Mouse (Mus musculus) left cerebral cortex, postnatal 10 days (tissue): ENCODE results near the gene Xrcc6. TPM values are rescaled to one million over a fixed set of nuclear protein-coding genes. Genes with fewer than 3 reads are reported as not detected.
A peak's percentile ranks its signal among the peaks of the same experiment; 100 is the strongest.

ENCODE experiments used
- DNase-seq, 2 experiments: peaks; one replicate each; pipeline ENCODE4 v3.0.0; 2021 to 2022; ENCODE audit warnings: low spot score in 2 of 2, mixed read lengths in 1 of 2; ENCODE audit errors: extremely low spot score in 1 of 2
- intact Hi-C: fragments of 180-260 bp; cut with DNase I; formaldehyde crosslinking; loops from one replicate; pipeline ENCODE4 v1.15.1; 2025
- total RNA-seq, 2 experiments: library from RNA; stranded (reverse); gene quantifications; 2 replicates each; pipeline ENCODE4 v1.2.3; 2021

The Xrcc6 gene
- total RNA-seq, 2 experiments from 2014 or later, result 27.9 to 29.9 TPM

GRCm38 (mm10) chr15:82047080-82047883 lies 59.6 kb downstream of the Xrcc6 start, which contains the start of gene Snu13:
Snu13 (minus strand) TSS chr15:82047598.
- peak; percentile 91 to 94 for DNase-seq
- intact Hi-C loops, result no loop called here

- no peak for DNase-seq
- intact Hi-C loops, result no loop called here
These were observed 64.9 kb downstream of the Xrcc6 start for GRCm38 (mm10) chr15:82052544-82052943.

GRCm38 (mm10) chr15:82058719-82059201 lies 71.1 kb downstream of the Xrcc6 start, which contains the start of gene 4930407I10Rik:
4930407I10Rik (plus strand) TSS chr15:82059151.
- intact Hi-C loops, result no loop called here
- DNase-seq, result no peak

GRCm38 (mm10) chr15:82063909-82064308 lies 76.3 kb downstream of the Xrcc6 start:
- intact Hi-C loops, result loop anchor here (2.0 kb wide), 1 partner anchor 173 kb away; no protein-coding TSS in a partner anchor
- no peak for DNase-seq

- intact Hi-C loops, result loop anchor here (2.0 to 5.0 kb wide), 3 partner anchors 42 to 171 kb away; partner anchors contain the start of gene Ccdc134
- DNase-seq, result peak; percentile 71 to 74
These were observed 77.9 kb downstream of the Xrcc6 start for GRCm38 (mm10) chr15:82065511-82065910.

GRCm38 (mm10) chr15:82069898-82070297 lies 82.3 kb downstream of the Xrcc6 start, which contains the start of gene Mei1:
Mei1 (plus strand) TSS chr15:82069996.
- intact Hi-C loops, result loop anchor here (5.0 kb wide), 2 partner anchors 37 to 57 kb away; partner anchors contain the start of gene Ccdc134

GRCm38 (mm10) chr15:82071816-82072469 lies 84.3 kb downstream of the Xrcc6 start:
- intact Hi-C loops, result no loop called here
- no peak for DNase-seq

More at GRCm38 (mm10) chr15:82069898-82070297, 82.3 kb downstream of the Xrcc6 start, which contains the start of gene Mei1:
- peak in 1 of 2 experiments; percentile 24 for DNase-seq

- intact Hi-C loops, result no loop called here
- DNase-seq, result no peak
These were observed 85.9 kb downstream of the Xrcc6 start for GRCm38 (mm10) chr15:82073490-82073889.

- intact Hi-C loops, result no loop called here
- no peak for DNase-seq
These were observed 92.2 kb downstream of the Xrcc6 start for GRCm38 (mm10) chr15:82079883-82080282.

GRCm38 (mm10) chr15:82081161-82081560 lies 93.5 kb downstream of the Xrcc6 start:
- intact Hi-C loops, result no loop called here
- DNase-seq, result peak in 1 of 2 experiments; percentile 47

GRCm38 (mm10) chr15:82085606-82086005 lies 98.0 kb downstream of the Xrcc6 start:
- intact Hi-C loops, result no loop called here
- DNase-seq, result no peak

GRCm38 (mm10) chr15:82086131-82086530 lies 98.5 kb downstream of the Xrcc6 start:
- no peak for DNase-seq
- intact Hi-C loops, result no loop called here

- no peak for DNase-seq
These were observed 99.6 kb downstream of the Xrcc6 start for GRCm38 (mm10) chr15:82087266-82087665.

More at GRCm38 (mm10) chr15:82087266-82087665, 99.6 kb downstream of the Xrcc6 start:
- intact Hi-C loops, result no loop called here

Other genes starting within 250 kb of the Xrcc6 start
- gene Zc3h7b, start 242.8 kb upstream of the Xrcc6 start, total RNA-seq, result 100 to 1,000 TPM; 192 to 212 TPM
- gene Rangap1, start 242.3 kb upstream of the Xrcc6 start, total RNA-seq, result 100 to 1,000 TPM; 200 to 211 TPM
- gene Tef, start 185.4 kb upstream of the Xrcc6 start, total RNA-seq, result 100 to 1,000 TPM; 121 to 143 TPM
- 10 to 100 TPM; 25.5 to 29.9 TPM for gene Tob2, start 129.0 kb upstream of the Xrcc6 start, total RNA-seq
- gene Phf5a, start 115.9 kb upstream of the Xrcc6 start, total RNA-seq, result 10 to 100 TPM; 42.6 to 44.5 TPM
- gene Aco2, start 115.5 kb upstream of the Xrcc6 start, total RNA-seq, result 100 to 1,000 TPM; 392 to 412 TPM
- gene Polr3h, start 61.6 kb upstream of the Xrcc6 start, total RNA-seq, result 10 to 100 TPM; 44.8 to 55.0 TPM
- 100 to 1,000 TPM; 154 to 156 TPM for gene Csdc2, start 51.1 kb upstream of the Xrcc6 start, total RNA-seq
- gene Pmm1, start 26.9 kb upstream of the Xrcc6 start, total RNA-seq, result 100 to 1,000 TPM; 177 TPM
- gene 1700029P11Rik, start 7.3 kb upstream of the Xrcc6 start, total RNA-seq, result not detected
- 10 to 100 TPM; 91.9 to 93.6 TPM for gene Desi1, start 46.0 kb downstream of the Xrcc6 start, total RNA-seq
- 100 to 1,000 TPM; 101 to 109 TPM for gene Snu13, start 59.8 kb downstream of the Xrcc6 start, total RNA-seq
- not detected for gene 4930407I10Rik, start 71.3 kb downstream of the Xrcc6 start, total RNA-seq
- gene Mei1, start 82.2 kb downstream of the Xrcc6 start, total RNA-seq, result under 1 TPM; 0.32 to 0.39 TPM
- gene Ccdc134, start 140.1 kb downstream of the Xrcc6 start, total RNA-seq, result 10 to 100 TPM in 1 of 2 experiments, 1 to 10 TPM in 1; 7.4 to 10.2 TPM
- 100 to 1,000 TPM; 202 to 204 TPM for gene Srebf2, start 159.3 kb downstream of the Xrcc6 start, total RNA-seq
- 1 to 10 TPM; 3.1 to 3.5 TPM for gene Shisa8, start 225.0 kb downstream of the Xrcc6 start, total RNA-seq
- gene Tnfrsf13c, start 236.5 kb downstream of the Xrcc6 start, total RNA-seq, result under 1 TPM; 0.30 to 0.73 TPM